Mouse (Mus musculus) MEL (cell line): ENCODE measurements around the gene Gstt2. TPM values are rescaled to one million over a fixed set of nuclear protein-coding genes. Genes with fewer than 3 reads are reported as not detected.

ENCODE experiments used
- DNase-seq: peaks from one replicate; pipeline ENCODE4 v3.0.0; 2011; ENCODE audit warnings: low read depth, low spot score
- H3K27ac ChIP-seq: 2 replicates; pipeline ENCODE4 v1.5.1; 2012; ENCODE audit warnings: low read depth, mild to moderate bottlenecking, control low read depth, low read length, moderate library complexity; ENCODE audit not compliant: control insufficient read depth
- H3K27me3 ChIP-seq, 2 experiments: fragments of 150-350 bp in 1 of 2; sonication (generic) in 1 of 2; 2 replicates each; pipeline ENCODE4 v1.6.1; 2012; ENCODE audit warnings: low read length in 2 of 2, mild to moderate bottlenecking in 2 of 2, improper control_type of control experiment in 1 of 2, moderate library complexity in 1 of 2; ENCODE audit not compliant: insufficient read depth in 2 of 2, control insufficient read depth in 1 of 2
- H3K36me3 ChIP-seq, 2 experiments: 2 replicates each; pipeline ENCODE4 v1.6.1; 2012 to 2014; ENCODE audit warnings: low read length in 2 of 2, improper control_type of control experiment in 1 of 2, inconsistent platforms in 1 of 2, mild to moderate bottlenecking in 1 of 2; ENCODE audit not compliant: insufficient read depth in 2 of 2, control insufficient read depth in 1 of 2
- H3K4me1 ChIP-seq, 2 experiments: fragments of 150-350 bp in 1 of 2; sonication (generic) in 1 of 2; 2 replicates each; pipeline ENCODE4 v1.6.1; 2012; ENCODE audit warnings: low read length in 2 of 2, improper control_type of control experiment in 1 of 2, mild to moderate bottlenecking in 1 of 2; ENCODE audit not compliant: insufficient read depth in 2 of 2, control insufficient read depth in 1 of 2
- H3K4me3 ChIP-seq, 2 experiments: fragments of 150-350 bp in 1 of 2; sonication (generic) in 1 of 2; 2 replicates each; pipeline ENCODE4 v1.5.1; 2012; ENCODE audit warnings: low read depth in 2 of 2, low read length in 2 of 2, mild to moderate bottlenecking in 2 of 2, moderate library complexity in 2 of 2, control low read depth in 1 of 2, improper control_type of control experiment in 1 of 2; ENCODE audit not compliant: control insufficient read depth in 1 of 2, insufficient read depth in 1 of 2
- H3K79me2 ChIP-seq: 2 replicates; pipeline ENCODE4 v1.6.1; 2012; ENCODE audit warnings: mild to moderate bottlenecking, low read length, moderate library complexity; ENCODE audit not compliant: control insufficient read depth, poor library complexity, insufficient read depth
- H3K9ac ChIP-seq: 2 replicates; pipeline ENCODE4 v1.6.1; 2012; ENCODE audit warnings: low read depth, mild to moderate bottlenecking, control low read depth, low read length, moderate library complexity; ENCODE audit not compliant: control insufficient read depth, poor library complexity, severe bottlenecking
- H3K9me3 ChIP-seq: fragments of 150-350 bp; sonication (generic); replicated peaks from 2 replicates; pipeline ENCODE4 v1.6.1; 2012; ENCODE audit warnings: mild to moderate bottlenecking, low read length, improper control_type of control experiment, moderate library complexity; ENCODE audit not compliant: insufficient read depth
- BHLHE40 ChIP-seq: IDR thresholded peaks from 2 replicates; pipeline ENCODE4 v1.6.1; 2012; ENCODE audit warnings: low read depth, mild to moderate bottlenecking, inconsistent platforms, low read length, improper control_type of control experiment, borderline replicate concordance
- CHD1 ChIP-seq: IDR thresholded peaks from 2 replicates; pipeline ENCODE4 v1.6.1; 2012; ENCODE audit warnings: low read depth, mild to moderate bottlenecking, inconsistent platforms, low read length, improper control_type of control experiment
- CHD2 ChIP-seq: IDR thresholded peaks from 2 replicates; pipeline ENCODE4 v1.6.1; 2011; ENCODE audit warnings: low read length, improper control_type of control experiment
- ELF1 ChIP-seq: IDR thresholded peaks from 2 replicates; pipeline ENCODE4 v1.6.1; 2014; ENCODE audit warnings: low read depth, mild to moderate bottlenecking, inconsistent platforms, low read length, improper control_type of control experiment, moderate library complexity
- EP300 ChIP-seq, 2 experiments: IDR thresholded peaks; 2 replicates each; pipeline ENCODE4 v1.6.1; 2011; ENCODE audit warnings: improper control_type of control experiment in 2 of 2, low read length in 2 of 2, low read depth in 1 of 2, mild to moderate bottlenecking in 1 of 2
- ETS1 ChIP-seq: IDR thresholded peaks from 2 replicates; pipeline ENCODE4 v1.6.1; 2012; ENCODE audit warnings: low read depth, mild to moderate bottlenecking, inconsistent platforms, low read length, improper control_type of control experiment, moderate library complexity
- GABPA ChIP-seq: IDR thresholded peaks from 2 replicates; pipeline ENCODE4 v1.6.1; 2012; ENCODE audit warnings: low read depth, mild to moderate bottlenecking, inconsistent platforms, low read length, improper control_type of control experiment, moderate library complexity
- HCFC1 ChIP-seq: IDR thresholded peaks from 2 replicates; pipeline ENCODE4 v1.6.1; 2012; ENCODE audit warnings: low read depth, mild to moderate bottlenecking, inconsistent platforms, low read length, improper control_type of control experiment, moderate library complexity
- JUND ChIP-seq: IDR thresholded peaks from 2 replicates; pipeline ENCODE4 v1.6.1; 2011; ENCODE audit warnings: low read depth, mild to moderate bottlenecking, improper control_type of control experiment, low read length
- KAT2A ChIP-seq: conservative IDR thresholded peaks from 2 replicates; pipeline ENCODE4 v1.6.1; 2012; ENCODE audit warnings: low read depth, low read length, improper control_type of control experiment, inconsistent platforms
- MAFK ChIP-seq: IDR thresholded peaks from 2 replicates; pipeline ENCODE4 v1.6.1; 2011; ENCODE audit warnings: low read depth, mild to moderate bottlenecking, low read length, improper control_type of control experiment, borderline replicate concordance
- MAX ChIP-seq: IDR thresholded peaks from 2 replicates; pipeline ENCODE4 v1.6.1; 2011; ENCODE audit warnings: low read length, improper control_type of control experiment
- MAZ ChIP-seq: IDR thresholded peaks from 2 replicates; pipeline ENCODE4 v1.6.1; 2012; ENCODE audit warnings: low read depth, mild to moderate bottlenecking, inconsistent platforms, low read length, improper control_type of control experiment
- MEF2A ChIP-seq: IDR thresholded peaks from 2 replicates; pipeline ENCODE4 v1.6.1; 2014; ENCODE audit warnings: low read depth, mild to moderate bottlenecking, inconsistent platforms, low read length, improper control_type of control experiment; ENCODE audit not compliant: poor library complexity, insufficient replicate concordance, severe bottlenecking; ENCODE audit errors: extremely low read depth
- MXI1 ChIP-seq: IDR thresholded peaks from 2 replicates; pipeline ENCODE4 v1.6.1; 2011; ENCODE audit warnings: mild to moderate bottlenecking, low read depth, low read length, improper control_type of control experiment
- MYC ChIP-seq: IDR thresholded peaks from 2 replicates; pipeline ENCODE4 v1.6.1; 2011; ENCODE audit warnings: low read depth, mild to moderate bottlenecking, low read length, improper control_type of control experiment, moderate library complexity
- NELFE ChIP-seq: IDR thresholded peaks from 2 replicates; pipeline ENCODE4 v1.6.1; 2011; ENCODE audit warnings: low read depth, low read length, improper control_type of control experiment
- NRF1 ChIP-seq: IDR thresholded peaks from 2 replicates; pipeline ENCODE4 v1.6.1; 2014; ENCODE audit warnings: low read depth, mild to moderate bottlenecking, inconsistent platforms, low read length, improper control_type of control experiment, moderate library complexity; ENCODE audit not compliant: poor library complexity, insufficient read depth, severe bottlenecking
- POLR2A ChIP-seq, 2 experiments: IDR thresholded peaks; 2 replicates each; pipeline ENCODE4 v1.6.1; 2011 to 2012; ENCODE audit warnings: low read length in 2 of 2, mild to moderate bottlenecking in 2 of 2, control low read depth in 1 of 2, improper control_type of control experiment in 1 of 2, low read depth in 1 of 2, moderate library complexity in 1 of 2; ENCODE audit not compliant: control insufficient read depth in 1 of 2, insufficient read depth in 1 of 2, poor library complexity in 1 of 2
- POLR2AphosphoS2 ChIP-seq: IDR thresholded peaks from 2 replicates; pipeline ENCODE4 v1.6.1; 2011; ENCODE audit warnings: low read length, improper control_type of control experiment
- POLR2AphosphoS5 ChIP-seq: IDR thresholded peaks from 2 replicates; pipeline ENCODE4 v1.6.1; 2012; ENCODE audit warnings: low read depth, borderline replicate concordance, mild to moderate bottlenecking, inconsistent platforms, low read length, moderate library complexity, mixed read lengths
- RCOR1 ChIP-seq: IDR thresholded peaks from 2 replicates; pipeline ENCODE4 v1.6.1; 2012; ENCODE audit warnings: low read depth, mild to moderate bottlenecking, inconsistent platforms, low read length, improper control_type of control experiment
- SMC3 ChIP-seq: IDR thresholded peaks from 2 replicates; pipeline ENCODE4 v1.6.1; 2011; ENCODE audit warnings: low read depth, low read length, improper control_type of control experiment
- TAL1 ChIP-seq: IDR thresholded peaks from 2 replicates; pipeline ENCODE4 v1.6.1; 2012; ENCODE audit warnings: mild to moderate bottlenecking, inconsistent platforms, low read length, moderate library complexity, mixed read lengths
- UBTF ChIP-seq: IDR thresholded peaks from 2 replicates; pipeline ENCODE4 v1.6.1; 2012; ENCODE audit warnings: low read depth, mild to moderate bottlenecking, inconsistent platforms, low read length, improper control_type of control experiment, moderate library complexity, borderline replicate concordance; ENCODE audit not compliant: insufficient read depth
- USF2 ChIP-seq, 2 experiments: IDR thresholded peaks; 2 replicates each; pipeline ENCODE4 v1.6.1; 2011 to 2012; ENCODE audit warnings: improper control_type of control experiment in 2 of 2, low read length in 2 of 2, borderline replicate concordance in 1 of 2, inconsistent platforms in 1 of 2, low read depth in 1 of 2, mild to moderate bottlenecking in 1 of 2; ENCODE audit not compliant: insufficient read depth in 1 of 2
- ZC3H11A ChIP-seq: IDR thresholded peaks from 2 replicates; pipeline ENCODE4 v1.6.1; 2012; ENCODE audit warnings: low read depth, mild to moderate bottlenecking, inconsistent platforms, low read length, improper control_type of control experiment
- ZKSCAN1 ChIP-seq: IDR thresholded peaks from 2 replicates; pipeline ENCODE4 v1.6.1; 2012; ENCODE audit warnings: low read depth, mild to moderate bottlenecking, inconsistent platforms, low read length, improper control_type of control experiment, moderate library complexity
- ZNF384 ChIP-seq: IDR thresholded peaks from 2 replicates; pipeline ENCODE4 v1.6.1; 2012; ENCODE audit warnings: low read depth, mild to moderate bottlenecking, inconsistent platforms, low read length, improper control_type of control experiment
- polyA plus RNA-seq, 2 experiments: library from polyadenylated mRNA; stranded (reverse) in 1 of 2; unstranded in 1 of 2; fragments of >175 nt in 1 of 2; fragments of >200 nt in 1 of 2; gene quantifications; 2 replicates each; pipeline versions ENCODE4 v1.2.1 to v1.2.4; 2012; ENCODE audit warnings: low replicate concordance in 2 of 2, low read depth in 1 of 2; ENCODE audit not compliant: insufficient read length in 2 of 2, insufficient read depth in 1 of 2, missing spikeins in 1 of 2
- total RNA-seq: library from RNA; depleted of rRNA; stranded (reverse); fragments of 300-350 nt; gene quantifications from 2 replicates; pipeline ENCODE4 v1.2.3, GENCODE M21; 2012

Gstt2 gene
- total and polyA plus RNA-seq, 3 experiments, result 4.3 to 10.9 TPM; not detected in 1

DNA sequence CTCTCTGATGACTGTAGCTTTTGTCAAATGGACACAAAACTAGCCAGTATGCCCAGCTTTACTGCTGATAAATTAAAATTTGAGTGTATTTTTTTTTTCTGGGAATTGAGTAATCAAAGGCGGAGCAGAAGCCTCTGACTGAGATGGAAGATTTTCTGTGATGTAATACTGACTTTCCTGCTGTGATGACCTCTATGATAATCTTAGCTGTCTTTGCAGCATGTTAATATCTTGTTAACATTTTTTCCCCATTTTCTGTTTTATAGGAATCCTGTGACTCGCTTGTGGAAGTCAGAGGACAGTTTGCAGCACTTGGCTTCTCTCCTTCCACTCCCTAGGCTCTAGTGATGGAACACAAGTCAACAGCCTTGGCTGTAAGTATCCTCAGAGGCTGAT, 7.0 kb downstream of the Gstt2 start:
- H3K4me1 ChIP-seq, result peaks cover 3 to 43% of the 10 kb centered on the region in 2 experiments
- TF ChIP-seq POLR2AphosphoS5, result no peak
- TF ChIP-seq MAZ, result no peak
- no peak for TF ChIP-seq MAX
- no peak for TF ChIP-seq NRF1
- no peak for TF ChIP-seq MEF2A
- no peak for TF ChIP-seq CHD2
- no peak for TF ChIP-seq POLR2A (IDR thresholded peaks at IDR 0.05; ENCODE audit: control insufficient read depth in 1 of 2, insufficient read depth in 1 of 2, low read depth in 1 of 2, low read length in 2 of 2, poor library complexity in 1 of 2)
- no peak for TF ChIP-seq ELF1
- no peak for TF ChIP-seq HCFC1
- TF ChIP-seq ETS1, result no peak
- no peak for TF ChIP-seq POLR2AphosphoS2
- TF ChIP-seq ZNF384, result no peak
- no peak for TF ChIP-seq EP300 (IDR thresholded peaks at IDR 0.05; ENCODE audit: low read depth in 1 of 2, low read length in 2 of 2)
- TF ChIP-seq MYC, result no peak
- TF ChIP-seq, all 39 proteins: peak for 0
- no peaks in the 10 kb centered on the region for H3K27me3 ChIP-seq
- no peak for DNase-seq
- H3K9me3 ChIP-seq, result no peaks in the 10 kb centered on the region
- no peak overlapping the region for H3K4me3 ChIP-seq
- H3K27ac ChIP-seq, result no peak overlapping the region
- no peak overlapping the region for H3K9ac ChIP-seq
- peaks cover 0 to 36% of the 10 kb centered on the region in 2 experiments; a peak in 2 of 4 replicates for H3K36me3 ChIP-seq
- H3K79me2 ChIP-seq, result no peaks in the 10 kb centered on the region; the same call in 1 of the 2 replicates

DNA sequence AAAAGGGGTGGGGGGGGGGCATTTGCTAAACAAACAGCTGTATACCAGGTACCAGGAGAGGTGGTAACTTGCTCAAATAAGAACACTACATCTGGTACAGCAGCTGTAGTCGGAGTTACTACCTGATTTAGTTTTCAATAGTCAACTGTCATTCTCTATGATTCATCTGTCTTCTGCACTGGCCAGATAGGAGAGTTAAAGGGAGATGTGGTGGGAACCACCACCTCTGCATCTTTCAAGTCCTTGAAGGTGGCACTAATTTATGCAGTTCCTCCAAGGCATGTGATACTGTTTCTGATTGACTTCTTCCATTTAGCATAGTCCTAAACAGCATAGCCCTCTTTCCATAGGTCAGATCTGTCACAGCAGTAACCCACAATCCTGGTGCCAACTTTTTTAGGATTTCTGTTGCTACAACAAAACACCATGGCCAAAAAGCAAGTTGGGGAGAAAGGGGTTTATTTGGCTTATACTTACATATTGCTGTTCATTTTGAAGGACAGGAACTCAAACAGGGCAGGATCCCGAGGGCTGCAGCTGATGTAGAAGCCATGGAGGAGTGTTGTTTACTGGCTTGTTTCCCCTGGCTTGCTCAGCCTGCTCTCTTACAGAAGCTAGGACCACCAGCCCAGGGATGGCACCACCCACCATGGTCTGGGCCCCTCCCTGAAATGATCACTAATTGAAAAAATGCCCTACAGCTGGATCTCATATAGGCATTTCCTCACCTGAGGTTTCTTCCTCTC, 7.5 kb downstream of the Gstt2 start:
- Histone ChIP-seq H3K4me1 (peaks cover 3 to 42% of the 10 kb centered on the region in 2 experiments), H3K4me3 (no peak overlapping the region), H3K27me3 (no peaks in the 10 kb centered on the region), H3K27ac (peak overlapping the region; percentile 61), H3K36me3 (peaks cover 0 to 32% of the 10 kb centered on the region in 2 experiments; a peak in 2 of 4 replicates), H3K9ac (no peak overlapping the region), H3K79me2 (no peaks in the 10 kb centered on the region), H3K9me3 (no peaks in the 10 kb centered on the region)
- DNase-seq, result peak; percentile 55
- TF ChIP-seq UBTF, result no peak
- peak; percentile 76 for TF ChIP-seq TAL1
- TF ChIP-seq SMC3, result no peak
- peak; percentile 64 to 73 for TF ChIP-seq EP300 (IDR thresholded peaks at IDR 0.05; ENCODE audit: low read depth in 1 of 2, low read length in 2 of 2)
- no peak for TF ChIP-seq GABPA
- peak; percentile 48 for TF ChIP-seq NELFE
- TF ChIP-seq JUND, result 0 out of 2 replicates have a peak, but pooled peaks have one; percentile 50
- peak in 1 of 2 experiments; percentile 89; a peak in 3 of 4 replicates for TF ChIP-seq POLR2A (IDR thresholded peaks at IDR 0.05; ENCODE audit: control insufficient read depth in 1 of 2, insufficient read depth in 1 of 2, low read depth in 1 of 2, low read length in 2 of 2, poor library complexity in 1 of 2)
- no peak for TF ChIP-seq CHD2
- no peak for TF ChIP-seq ZKSCAN1
- TF ChIP-seq USF2 (IDR thresholded peaks at IDR 0.05; ENCODE audit: borderline replicate concordance in 1 of 2, insufficient read depth in 1 of 2, low read depth in 1 of 2, low read length in 2 of 2), result no peak
- TF ChIP-seq MAFK, result no peak
- TF ChIP-seq MXI1, result no peak
- no peak for TF ChIP-seq ZC3H11A
- 0 out of 2 replicates have a peak, but pooled peaks have one; percentile 37 for TF ChIP-seq RCOR1
- no peak for TF ChIP-seq BHLHE40
- no peak for TF ChIP-seq KAT2A
- no peak for TF ChIP-seq CHD1
- no peak for TF ChIP-seq MYC
